Mouse (Mus musculus): ENCODE measurements around the gene Polm.

GRCm38 (mm10) chr11:5799621-5800490 lies 38.0 kb downstream of the Polm start:
- TF ChIP-seq CTCF (IDR thresholded peaks at IDR 0.05; ENCODE audit: extremely low read depth, insufficient read depth, low read length) = no peak
- no peak for TF ChIP-seq POLR2A (IDR thresholded peaks at IDR 0.05; ENCODE audit: extremely low read depth, insufficient read depth, low read length)
